Mouse (Mus musculus) heart, embryonic 15.5 days (tissue): ENCODE measurements around the gene Cemip. TPM values are rescaled to one million over a fixed set of nuclear protein-coding genes. Genes with fewer than 3 reads are reported as not detected.

Source experiments
- ATAC-seq: fragments of 200-750 bp; cut with Nextera tagmentation; replicated peaks from 2 replicates; pipeline ENCODE4 v1.8.0; 2017; ENCODE audit warnings: low read depth, moderate TSS enrichment; ENCODE audit not compliant: insufficient number of reproducible peaks, insufficient read depth, low FRiP score
- H3K27ac ChIP-seq: fragments of 300-500 bp; sonication (generic); 2 replicates; pipeline ENCODE4 v1.5.1; 2015; ENCODE audit warnings: mild to moderate bottlenecking, inconsistent platforms
- H3K27me3 ChIP-seq: fragments of 300-500 bp; sonication (generic); 2 replicates; pipeline ENCODE4 v1.6.1; 2015; ENCODE audit warnings: inconsistent platforms
- H3K36me3 ChIP-seq: fragments of 300-500 bp; sonication (generic); 2 replicates; pipeline ENCODE4 v1.6.1; 2015; ENCODE audit warnings: mild to moderate bottlenecking, inconsistent platforms
- H3K4me1 ChIP-seq: fragments of 300-500 bp; sonication (generic); replicated peaks from 2 replicates; pipeline ENCODE4 v1.6.1; 2015; ENCODE audit warnings: inconsistent platforms
- H3K4me2 ChIP-seq: fragments of 300-500 bp; sonication (generic); 2 replicates; pipeline ENCODE4 v1.6.1; 2015; ENCODE audit warnings: inconsistent platforms, mild to moderate bottlenecking, moderate library complexity
- H3K4me3 ChIP-seq: fragments of 300-500 bp; sonication (generic); 2 replicates; pipeline ENCODE4 v1.5.1; 2015; ENCODE audit warnings: mild to moderate bottlenecking, inconsistent platforms
- H3K9ac ChIP-seq: fragments of 300-500 bp; sonication (generic); 2 replicates; pipeline ENCODE4 v1.6.1; 2015; ENCODE audit warnings: mild to moderate bottlenecking, inconsistent platforms
- H3K9me3 ChIP-seq: fragments of 300-500 bp; sonication (generic); replicated peaks from 2 replicates; pipeline ENCODE4 v1.6.1; 2016; ENCODE audit warnings: inconsistent platforms
- WGBS: fragments of 180-500 bp; shearing (Covaris S2); methylation state at CpG from one replicate; pipeline ENCODE4 v1.1.7; 2015; ENCODE audit warnings: mixed read lengths; 5-methylcytosine and 5-hydroxymethylcytosine counted together
- polyA plus RNA-seq: library from polyadenylated mRNA; unstranded; fragments of >200 nt; fragmentation: Nextera tagmentation; extraction: Ambion mirVana; gene quantifications from 2 replicates; pipeline ENCODE4 v1.2.1, GENCODE M21; 2015

Cemip gene
- polyA plus RNA-seq, 1 experiment from 2014 or later: 0.60 TPM

GRCm38 (mm10) chr7:84090793-84091192, 4.5 kb upstream of the Cemip start:
- H3K27me3 ChIP-seq: peaks cover 27% of the 10 kb centered on the region
- H3K27ac ChIP-seq: no peak overlapping the region
- no peak overlapping the region for H3K4me3 ChIP-seq
- 45% methylated on average over 4 of the region's 4 CpGs for WGBS
- no peaks in the 10 kb centered on the region for H3K9me3 ChIP-seq
- no peaks in the 10 kb centered on the region for H3K36me3 ChIP-seq
- no peak for ATAC-seq
- H3K9ac ChIP-seq: no peak overlapping the region
- no peak overlapping the region for H3K4me2 ChIP-seq
- peaks cover 9% of the 10 kb centered on the region for H3K4me1 ChIP-seq

GRCm38 (mm10) chr7:84089777-84090176, 3.5 kb upstream of the Cemip start:
- H3K9ac ChIP-seq: no peak overlapping the region
- no peak overlapping the region for H3K27ac ChIP-seq
- H3K9me3 ChIP-seq: no peaks in the 10 kb centered on the region
- no peak overlapping the region for H3K4me3 ChIP-seq
- no peak overlapping the region for H3K4me2 ChIP-seq
- no peaks in the 10 kb centered on the region for H3K36me3 ChIP-seq
- ATAC-seq: no peak
- H3K4me1 ChIP-seq: peaks cover 19% of the 10 kb centered on the region
- WGBS: 20% methylated on average over 1 of the region's 1 CpGs
- peaks cover 37% of the 10 kb centered on the region for H3K27me3 ChIP-seq

- H3K27me3 ChIP-seq: peaks cover 39% of the 10 kb centered on the region
- no peaks in the 10 kb centered on the region for H3K9me3 ChIP-seq
- no peak overlapping the region for H3K27ac ChIP-seq
- no peak for ATAC-seq
- WGBS: 9% methylated on average over 4 of the region's 4 CpGs
- no peak overlapping the region for H3K9ac ChIP-seq
- H3K36me3 ChIP-seq: no peaks in the 10 kb centered on the region
- H3K4me3 ChIP-seq: no peak overlapping the region
- H3K4me2 ChIP-seq: no peak overlapping the region
- peaks cover 19% of the 10 kb centered on the region for H3K4me1 ChIP-seq
Measured at GRCm38 (mm10) chr7:84088971-84089370, 2.7 kb upstream of the Cemip start.

GRCm38 (mm10) chr7:84088191-84088590, 1.9 kb upstream of the Cemip start:
- Histone ChIP-seq H3K4me3 (no peak overlapping the region), H3K27me3 (peaks cover 39% of the 10 kb centered on the region), H3K9ac (no peak overlapping the region), H3K36me3 (no peaks in the 10 kb centered on the region), H3K9me3 (no peaks in the 10 kb centered on the region), H3K4me1 (peaks cover 19% of the 10 kb centered on the region), H3K4me2 (no peak overlapping the region), H3K27ac (no peak overlapping the region)
- WGBS: 61% methylated on average over 3 of the region's 3 CpGs
- no peak for ATAC-seq

- no peaks in the 10 kb centered on the region for H3K36me3 ChIP-seq
- 5% methylated on average over 39 of the region's 39 CpGs for WGBS
- ATAC-seq: no peak; the same call in 1 of the 2 replicates
- no peak overlapping the region for H3K27ac ChIP-seq
- H3K9me3 ChIP-seq: no peaks in the 10 kb centered on the region
- H3K4me2 ChIP-seq: peak overlapping the region; percentile 84
- peaks cover 39% of the 10 kb centered on the region for H3K27me3 ChIP-seq
- H3K4me1 ChIP-seq: peaks cover 16% of the 10 kb centered on the region
- peak overlapping the region; percentile 49 for H3K4me3 ChIP-seq
- no peak overlapping the region for H3K9ac ChIP-seq
Measured at GRCm38 (mm10) chr7:84085049-84085945, 1.0 kb downstream of the Cemip start.

GRCm38 (mm10) chr7:84077257-84078013, 8.9 kb downstream of the Cemip start:
- Histone ChIP-seq H3K27ac (no peak overlapping the region), H3K4me1 (no peaks in the 10 kb centered on the region), H3K4me2 (no peak overlapping the region), H3K9ac (no peak overlapping the region), H3K36me3 (no peaks in the 10 kb centered on the region), H3K4me3 (no peak overlapping the region), H3K9me3 (no peaks in the 10 kb centered on the region), H3K27me3 (no peaks in the 10 kb centered on the region; the same call in 1 of the 2 replicates)
- no peak for ATAC-seq
- WGBS: 68% methylated on average over 7 of the region's 7 CpGs

GRCm38 (mm10) chr7:84074266-84074665, 12.0 kb downstream of the Cemip start:
- 37% methylated on average over 8 of the region's 8 CpGs for WGBS
- no peak overlapping the region for H3K4me2 ChIP-seq

GRCm38 (mm10) chr7:84073856-84074255, 12.4 kb downstream of the Cemip start:
- Histone ChIP-seq H3K4me3 (no peak overlapping the region), H3K9ac (no peak overlapping the region), H3K36me3 (no peaks in the 10 kb centered on the region), H3K4me1 (no peaks in the 10 kb centered on the region), H3K9me3 (no peaks in the 10 kb centered on the region), H3K27ac (no peak overlapping the region), H3K27me3 (no peaks in the 10 kb centered on the region; the same call in 1 of the 2 replicates), H3K4me2 (no peak overlapping the region)
- WGBS: 67% methylated on average over 3 of the region's 3 CpGs
- no peak for ATAC-seq

More at GRCm38 (mm10) chr7:84074266-84074665, 12.0 kb downstream of the Cemip start:
- ATAC-seq: no peak
- H3K36me3 ChIP-seq: no peaks in the 10 kb centered on the region
- H3K4me3 ChIP-seq: no peak overlapping the region
- no peaks in the 10 kb centered on the region; the same call in 1 of the 2 replicates for H3K27me3 ChIP-seq
- no peak overlapping the region for H3K27ac ChIP-seq
- H3K9ac ChIP-seq: no peak overlapping the region
- H3K4me1 ChIP-seq: no peaks in the 10 kb centered on the region
- no peaks in the 10 kb centered on the region for H3K9me3 ChIP-seq

GRCm38 (mm10) chr7:84068931-84069330, 17.4 kb downstream of the Cemip start:
- Histone ChIP-seq H3K4me3 (no peak overlapping the region), H3K27me3 (no peaks in the 10 kb centered on the region; the same call in 1 of the 2 replicates), H3K9me3 (no peaks in the 10 kb centered on the region), H3K36me3 (no peaks in the 10 kb centered on the region), H3K4me1 (no peaks in the 10 kb centered on the region), H3K9ac (no peak overlapping the region), H3K27ac (no peak overlapping the region), H3K4me2 (no peak overlapping the region)
- 65% methylated on average over 5 of the region's 5 CpGs for WGBS
- ATAC-seq: no peak

- H3K4me1 ChIP-seq: 0 out of 2 replicates have a peak, but pooled peaks cover 4% of the 10 kb centered on the region
- H3K4me3 ChIP-seq: no peak overlapping the region
- H3K27ac ChIP-seq: no peak overlapping the region
- ATAC-seq: no peak
- WGBS: 83% methylated on average over 7 of the region's 7 CpGs
- H3K9me3 ChIP-seq: no peaks in the 10 kb centered on the region
- H3K36me3 ChIP-seq: no peaks in the 10 kb centered on the region
- H3K27me3 ChIP-seq: no peaks in the 10 kb centered on the region
- H3K9ac ChIP-seq: no peak overlapping the region
- no peak overlapping the region for H3K4me2 ChIP-seq
Measured at GRCm38 (mm10) chr7:84059799-84060198, 26.5 kb downstream of the Cemip start.

- H3K36me3 ChIP-seq: no peaks in the 10 kb centered on the region
- 62% methylated on average over 7 of the region's 7 CpGs for WGBS
- H3K9me3 ChIP-seq: no peaks in the 10 kb centered on the region
- no peak overlapping the region for H3K4me2 ChIP-seq
- no peak overlapping the region for H3K27ac ChIP-seq
- no peak overlapping the region for H3K9ac ChIP-seq
- 0 out of 2 replicates have a peak, but pooled peaks cover 4% of the 10 kb centered on the region for H3K4me1 ChIP-seq
- no peaks in the 10 kb centered on the region for H3K27me3 ChIP-seq
- no peak for ATAC-seq
- no peak overlapping the region for H3K4me3 ChIP-seq
Measured at GRCm38 (mm10) chr7:84055961-84056629, 30.2 kb downstream of the Cemip start.
